Mouse (Mus musculus) hindbrain, embryonic 14.5 days (tissue): ENCODE measurements around the gene Eed. TPM values are rescaled to one million over a fixed set of nuclear protein-coding genes. Genes with fewer than 3 reads are reported as not detected.

Experiments
- ATAC-seq: fragments of 200-750 bp; cut with Nextera tagmentation; 2 replicates; pipeline ENCODE4 v1.8.0; 2017; ENCODE audit warnings: moderate number of reproducible peaks, mild to moderate bottlenecking, moderate TSS enrichment, moderate library complexity; ENCODE audit not compliant: low FRiP score
- DNase-seq: peaks from one replicate; pipeline ENCODE4 v3.0.0-alpha.2; 2015; ENCODE audit warnings: low spot score
- H3K27ac ChIP-seq: fragments of 300-500 bp; sonication (generic); 2 replicates; pipeline ENCODE4 v1.5.1; 2014; ENCODE audit warnings: mild to moderate bottlenecking, moderate library complexity
- H3K27me3 ChIP-seq: fragments of 300-500 bp; sonication (generic); 2 replicates; pipeline ENCODE4 v1.6.1; 2014; ENCODE audit warnings: mild to moderate bottlenecking, low read length, mixed read lengths; ENCODE audit not compliant: control insufficient read depth, insufficient read depth
- H3K36me3 ChIP-seq: fragments of 300-500 bp; sonication (generic); replicated peaks from 2 replicates; pipeline ENCODE4 v1.6.1; 2014; ENCODE audit not compliant: control insufficient read depth, insufficient read depth
- H3K4me1 ChIP-seq: fragments of 300-500 bp; sonication (generic); replicated peaks from 2 replicates; pipeline ENCODE4 v1.6.1; 2014; ENCODE audit warnings: antibody characterized with exemption, low read length, mixed read lengths; ENCODE audit not compliant: control insufficient read depth, insufficient read depth
- H3K4me2 ChIP-seq: fragments of 300-500 bp; sonication (generic); replicated peaks from 2 replicates; pipeline ENCODE4 v1.6.1; 2014; ENCODE audit warnings: mild to moderate bottlenecking, moderate library complexity
- H3K4me3 ChIP-seq: fragments of 300-500 bp; sonication (generic); replicated peaks from 2 replicates; pipeline ENCODE4 v1.5.1; 2014; ENCODE audit warnings: mild to moderate bottlenecking, low read length
- H3K9ac ChIP-seq: fragments of 300-500 bp; sonication (generic); 2 replicates; pipeline ENCODE4 v1.6.1; 2014
- H3K9me3 ChIP-seq: fragments of 300-500 bp; sonication (generic); 2 replicates; pipeline ENCODE4 v1.6.1; 2016; ENCODE audit warnings: low read length; ENCODE audit not compliant: control insufficient read depth
- WGBS: fragments of 180-500 bp; shearing (Covaris S2); extraction: QIAGEN DNeasy Blood & Tissue Kit; methylation state at CpG from one replicate; pipeline ENCODE4 v1.1.7; 2014; 5-methylcytosine and 5-hydroxymethylcytosine counted together
- polyA plus RNA-seq: library from polyadenylated mRNA; unstranded; fragments of >200 nt; fragmentation: Nextera tagmentation; extraction: Ambion mirVana; gene quantifications from 2 replicates; pipeline ENCODE4 v1.2.1, GENCODE M21; 2014

The Eed gene
- 27.8 and 30.9 TPM in 2 replicates for polyA plus RNA-seq

DNA sequence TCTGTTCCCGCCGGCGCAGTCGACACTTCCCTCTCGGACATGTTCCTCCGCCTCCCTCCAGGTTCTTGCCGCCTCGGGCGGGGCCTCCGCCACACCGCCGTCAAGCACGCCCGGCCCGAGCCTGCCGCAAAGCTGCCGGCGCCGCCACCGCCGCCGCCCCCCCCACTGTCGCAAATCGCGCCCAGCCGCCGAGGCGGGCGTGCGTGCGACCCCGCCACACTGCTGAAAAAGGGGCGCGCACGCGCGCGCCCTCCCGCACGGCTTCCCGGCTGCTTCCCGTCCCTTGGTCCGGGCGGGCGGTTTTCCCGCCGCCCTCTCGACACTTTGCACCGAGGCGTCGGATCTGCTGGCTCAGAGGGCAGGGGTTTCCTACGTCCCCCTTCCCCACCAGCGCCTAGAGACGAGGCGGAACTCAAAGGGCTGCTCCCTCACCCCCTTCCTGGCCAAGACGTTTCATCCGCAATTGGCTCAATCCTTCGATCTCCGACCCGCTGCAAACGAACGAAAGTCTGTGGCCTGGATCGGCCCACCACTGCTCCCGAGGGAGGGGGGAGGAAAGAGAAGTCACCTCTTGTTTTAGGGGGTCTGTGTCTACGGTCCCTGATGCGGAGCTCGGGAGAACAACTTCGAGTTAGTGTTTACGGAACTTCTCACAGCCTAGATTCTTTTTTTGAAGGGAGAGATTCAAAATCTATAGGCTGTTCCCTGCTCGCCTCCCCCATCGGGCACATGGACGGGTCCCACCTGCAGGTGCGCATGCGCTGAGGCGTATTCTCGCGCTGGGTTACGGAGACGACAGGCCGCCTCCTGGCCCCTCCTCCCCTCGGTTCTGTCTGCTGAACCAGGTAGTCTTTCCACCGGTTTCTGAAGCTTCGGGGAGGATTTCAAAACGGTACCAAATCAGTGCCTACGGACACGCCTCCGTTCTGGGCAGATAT, at the start of gene Eed:
Eed (minus strand) TSS at position 499 of the 938 bp plus-strand sequence.
- Histone ChIP-seq H3K4me1 (peaks cover 13% of the 10 kb centered on the region), H3K9me3 (no peaks in the 10 kb centered on the region), H3K4me3 (peak within 1 kb of the TSS; percentile 79), H3K9ac (peak within 1 kb of the TSS; percentile 67), H3K27me3 (no peaks in the 10 kb centered on the region), H3K36me3 (peaks cover 7% of the 10 kb centered on the region), H3K27ac (peak within 1 kb of the TSS; percentile 95), H3K4me2 (peak within 1 kb of the TSS; percentile 80)
- ATAC-seq (peak; percentile 93), DNase-seq (peak; percentile 97)
- WGBS, result under 1% methylated on average over 86 of the region's 87 CpGs

DNA sequence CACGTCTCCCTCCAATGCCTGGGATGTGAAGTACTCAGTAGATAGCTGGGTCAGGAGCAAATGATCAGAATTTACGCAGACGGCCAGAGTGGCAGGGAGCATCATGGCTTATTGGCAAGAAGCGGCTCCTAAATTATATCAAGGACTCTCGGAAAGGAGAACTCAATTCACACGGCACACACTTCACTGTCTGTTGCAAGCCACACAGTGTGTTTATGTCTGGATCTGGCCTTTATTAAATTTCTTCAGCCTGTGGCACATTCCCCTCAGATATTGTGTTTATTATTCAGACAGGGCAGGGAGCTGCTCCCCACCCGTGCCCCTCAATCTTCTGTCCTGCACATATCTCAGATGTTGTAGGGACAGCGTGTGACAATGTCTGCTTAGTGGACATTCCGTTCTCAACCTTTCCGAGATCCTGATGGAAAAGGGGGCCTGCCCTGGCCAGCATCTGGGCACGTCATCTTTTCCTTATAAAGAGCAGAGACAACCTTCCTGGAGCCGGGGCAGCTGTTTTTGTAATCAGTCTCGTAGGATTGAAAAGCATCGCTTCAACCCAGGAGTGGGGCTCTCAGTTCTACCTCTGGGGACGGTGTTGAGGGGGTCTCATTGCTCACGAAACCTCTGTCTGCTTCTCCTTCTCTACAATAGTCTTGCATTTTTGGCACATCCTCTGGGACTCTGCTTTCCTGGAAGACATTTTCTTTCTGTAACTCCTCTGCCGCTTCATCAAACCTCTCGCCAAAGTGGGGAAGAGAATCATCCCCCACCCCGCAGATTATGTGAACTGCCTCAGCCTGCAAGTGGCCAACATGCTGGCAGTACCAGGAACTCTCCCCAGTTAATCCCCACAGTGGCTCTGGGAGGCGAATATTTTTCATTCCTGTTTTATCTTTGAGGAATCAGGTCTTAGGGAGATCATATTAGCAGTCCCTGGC, 49.0 kb upstream of the Eed start:
- 44% methylated on average over 20 of the region's 20 CpGs for WGBS
- ATAC-seq (peak; percentile 69), DNase-seq (peak; percentile 34)
- Histone ChIP-seq H3K4me1 (peaks cover 21% of the 10 kb centered on the region), H3K27me3 (no peaks in the 10 kb centered on the region), H3K9me3 (no peaks in the 10 kb centered on the region), H3K27ac (peak overlapping the region; percentile 80), H3K4me2 (peak overlapping the region; percentile 30), H3K4me3 (no peak overlapping the region), H3K9ac (peak overlapping the region; percentile 41), H3K36me3 (no peaks in the 10 kb centered on the region)

DNA sequence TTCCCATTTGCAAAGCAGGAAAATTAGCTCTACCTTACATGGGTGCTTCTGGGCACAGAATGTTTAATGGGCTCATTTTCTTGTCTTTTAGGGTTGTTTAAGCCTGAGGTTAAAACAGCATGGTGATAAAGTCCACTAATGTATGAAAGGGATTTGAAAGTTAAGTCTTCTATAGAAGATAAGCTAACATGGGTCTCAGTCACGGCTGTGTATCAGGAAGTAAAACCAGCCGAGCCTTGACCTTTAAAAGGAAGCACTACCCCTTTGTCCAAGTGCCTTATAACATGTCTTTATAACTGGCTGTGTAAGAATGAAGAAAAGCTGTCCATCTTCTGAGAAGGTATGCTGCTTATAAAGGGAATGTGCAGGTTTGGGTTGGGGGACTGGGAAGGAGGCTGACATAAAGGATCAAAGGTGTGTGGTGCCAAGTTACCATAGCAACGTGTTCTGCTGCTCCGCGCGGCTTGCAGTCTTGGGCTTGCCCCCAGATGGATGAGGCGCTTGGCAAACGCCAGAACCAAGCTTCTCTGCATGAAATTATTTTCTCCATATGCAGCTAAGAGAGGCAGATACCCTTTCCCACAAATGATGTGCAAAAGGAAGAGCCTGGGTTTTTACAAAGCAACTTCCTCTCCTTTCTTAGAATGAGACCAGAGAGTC, 48.2 kb upstream of the Eed start:
- DNase-seq (peak; percentile 71), ATAC-seq (peak; percentile 89)
- H3K36me3 ChIP-seq, result no peaks in the 10 kb centered on the region
- peak overlapping the region; percentile 30 for H3K4me2 ChIP-seq
- H3K9ac ChIP-seq, result peak overlapping the region; percentile 41; the same call in 1 of the 2 replicates
- no peaks in the 10 kb centered on the region for H3K27me3 ChIP-seq
- H3K4me3 ChIP-seq, result no peak overlapping the region
- 6% methylated on average over 8 of the region's 8 CpGs for WGBS
- H3K27ac ChIP-seq, result peak overlapping the region; percentile 80
- no peaks in the 10 kb centered on the region for H3K9me3 ChIP-seq
- H3K4me1 ChIP-seq, result peaks cover 21% of the 10 kb centered on the region

GRCm38 (mm10) chr7:90024975-90025374, 44.2 kb upstream of the Eed start:
- no peak overlapping the region for H3K4me2 ChIP-seq
- ATAC-seq (no peak), DNase-seq (no peak)
- H3K36me3 ChIP-seq, result no peaks in the 10 kb centered on the region
- no peaks in the 10 kb centered on the region for H3K27me3 ChIP-seq
- no peak overlapping the region for H3K4me3 ChIP-seq
- H3K27ac ChIP-seq, result no peak overlapping the region
- WGBS, result 46% methylated on average over 6 of the region's 6 CpGs
- H3K9ac ChIP-seq, result no peak overlapping the region
- H3K9me3 ChIP-seq, result no peaks in the 10 kb centered on the region
- H3K4me1 ChIP-seq, result peaks cover 14% of the 10 kb centered on the region

- H3K27me3 ChIP-seq, result no peaks in the 10 kb centered on the region
- H3K4me3 ChIP-seq, result no peak overlapping the region
- no peak for DNase-seq
- 45% methylated on average over 8 of the region's 9 CpGs for WGBS
- no peak overlapping the region for H3K9ac ChIP-seq
- no peaks in the 10 kb centered on the region for H3K9me3 ChIP-seq
- peak; percentile 17; the same call in 1 of the 2 replicates for ATAC-seq
- H3K36me3 ChIP-seq, result no peaks in the 10 kb centered on the region
- H3K27ac ChIP-seq, result peak overlapping the region; percentile 45; the same call in 1 of the 2 replicates
- no peak overlapping the region for H3K4me2 ChIP-seq
- no peaks in the 10 kb centered on the region for H3K4me1 ChIP-seq
Measured at GRCm38 (mm10) chr7:90022974-90023707, 42.4 kb upstream of the Eed start.

DNA sequence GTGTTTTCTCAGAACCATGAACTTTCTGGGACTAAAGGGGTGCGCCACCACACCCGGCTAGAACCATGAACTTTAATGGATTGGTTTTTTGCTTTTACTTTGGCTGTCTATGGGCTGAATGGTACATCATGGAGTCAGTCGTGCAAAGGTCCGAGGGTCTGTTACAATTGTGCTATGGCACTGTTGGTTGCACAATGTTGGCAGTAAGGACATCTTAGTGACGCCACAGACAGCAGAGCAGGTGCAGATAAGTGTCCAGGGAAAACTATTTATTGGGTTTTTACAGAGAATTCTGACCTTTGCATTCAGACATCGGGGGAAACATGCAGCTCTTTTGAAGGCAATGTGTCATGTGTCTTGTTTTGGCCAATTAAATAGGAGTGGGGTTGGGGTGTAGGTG, 39.5 kb upstream of the Eed start:
- Histone ChIP-seq H3K27me3 (no peaks in the 10 kb centered on the region), H3K9me3 (no peaks in the 10 kb centered on the region), H3K36me3 (no peaks in the 10 kb centered on the region), H3K9ac (no peak overlapping the region), H3K4me1 (no peaks in the 10 kb centered on the region), H3K27ac (no peak overlapping the region), H3K4me2 (no peak overlapping the region), H3K4me3 (no peak overlapping the region)
- ATAC-seq (no peak), DNase-seq (no peak)
- WGBS, result 92% methylated on average over 6 of the region's 6 CpGs

DNA sequence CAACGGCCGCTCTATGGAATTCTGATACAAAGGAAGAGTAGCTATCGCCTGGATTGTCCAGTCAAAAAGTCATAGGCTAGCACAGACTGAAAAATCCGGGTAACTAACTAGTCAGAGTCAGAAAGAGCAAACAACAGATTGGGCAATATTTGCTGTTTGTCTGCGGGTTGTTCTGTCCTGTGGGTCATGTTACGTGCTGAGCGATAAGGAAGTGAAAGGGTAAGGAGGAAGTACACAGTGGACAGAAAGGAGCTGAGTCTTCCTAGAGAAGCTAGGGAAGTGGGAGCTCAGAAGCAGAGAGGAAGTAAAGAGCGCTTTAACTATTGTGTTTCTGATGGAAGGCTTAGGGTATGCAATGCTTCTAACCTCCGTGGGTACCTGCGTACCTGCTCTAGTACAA, 38.8 kb upstream of the Eed start:
- H3K36me3 ChIP-seq, result no peaks in the 10 kb centered on the region
- no peak overlapping the region for H3K4me3 ChIP-seq
- 87% methylated on average over 10 of the region's 10 CpGs for WGBS
- DNase-seq, result no peak
- no peak for ATAC-seq
- H3K9ac ChIP-seq, result no peak overlapping the region
- H3K27ac ChIP-seq, result no peak overlapping the region
- no peaks in the 10 kb centered on the region for H3K27me3 ChIP-seq
- H3K9me3 ChIP-seq, result no peaks in the 10 kb centered on the region
- no peak overlapping the region for H3K4me2 ChIP-seq
- no peaks in the 10 kb centered on the region for H3K4me1 ChIP-seq

DNA sequence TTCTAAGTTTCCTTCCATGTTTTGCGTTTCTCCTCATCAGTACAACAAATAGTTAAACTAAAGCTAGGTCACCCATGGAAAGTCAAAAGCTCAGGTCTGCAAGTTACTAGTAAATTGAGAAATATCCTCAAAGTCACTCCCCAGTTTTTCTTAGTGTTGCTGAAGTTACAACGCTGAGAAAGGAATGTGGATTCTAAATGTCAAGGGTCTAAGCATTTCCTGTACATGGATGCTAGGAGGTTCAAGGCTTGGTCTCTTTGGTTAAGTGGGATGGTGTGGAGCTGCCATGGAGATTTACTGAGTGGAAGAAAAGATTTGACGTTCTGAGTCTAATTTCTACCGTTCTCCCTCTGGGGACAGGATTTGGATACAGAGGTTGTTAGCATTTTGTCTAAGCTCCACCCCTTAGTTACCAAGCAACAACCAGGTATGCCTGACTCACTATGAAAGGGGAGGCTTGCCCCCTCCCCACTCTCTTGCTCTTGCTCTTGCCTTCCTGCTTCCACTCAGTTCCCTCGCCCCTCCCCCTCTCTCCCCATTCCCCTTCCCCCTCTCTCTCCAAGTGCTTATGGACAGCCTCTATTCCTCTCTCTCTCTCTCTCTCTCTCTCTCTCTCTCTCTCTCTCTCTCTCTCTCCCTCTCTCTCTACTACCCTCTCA, 36.3 kb upstream of the Eed start:
- H3K36me3 ChIP-seq, result no peaks in the 10 kb centered on the region
- H3K4me2 ChIP-seq, result no peak overlapping the region
- H3K9me3 ChIP-seq, result no peaks in the 10 kb centered on the region
- H3K27ac ChIP-seq, result no peak overlapping the region
- no peaks in the 10 kb centered on the region for H3K27me3 ChIP-seq
- H3K9ac ChIP-seq, result no peak overlapping the region
- 29% methylated on average over 5 of the region's 5 CpGs for WGBS
- H3K4me1 ChIP-seq, result no peaks in the 10 kb centered on the region
- no peak for ATAC-seq
- no peak overlapping the region for H3K4me3 ChIP-seq
- no peak for DNase-seq
